Mouse (Mus musculus): ENCODE measurements around the gene Gm3676. TPM values are rescaled to one million over a fixed set of nuclear protein-coding genes. Genes with fewer than 3 reads are reported as not detected.
"Not testable (repeated sequence)": the region's sequence is repeated elsewhere in the genome, so short reads cannot be mapped to it uniquely, and the experiment has no call there.

Gm3676 gene
- total RNA-seq (2014; rRNA removed) (not detected in 2 replicates), polyA plus RNA-seq (2012; rRNA removed) (not detected in 2 replicates)

- WGBS = no CpG with 5 or more reads among the region's 1 CpGs
- not testable (repeated sequence) for H3K4me3 ChIP-seq (ENCODE audit: insufficient read depth, low read depth, low read length); H3K4me1 ChIP-seq (ENCODE audit: control insufficient read depth, insufficient read depth, low read length); H3K27me3 ChIP-seq (ENCODE audit: control insufficient read depth, insufficient read depth, low read length); DNase-seq (ENCODE audit: extremely low read depth, low read depth, low spot score); H3K79me2 ChIP-seq (ENCODE audit: control insufficient read depth, insufficient read depth, low read length); H3K9ac ChIP-seq (ENCODE audit: low read depth, low read length); H3K27ac ChIP-seq (replicated peaks; ENCODE audit: insufficient read depth, low read depth, low read length); H3K36me3 ChIP-seq (ENCODE audit: control insufficient read depth, insufficient read depth, low read length)
These were observed at the start of gene Gm3676 for GRCm38 (mm10) chr14:41646387-41646786. TSS of gene Gm3676 (minus strand) at chr14:41646487.

DNA sequence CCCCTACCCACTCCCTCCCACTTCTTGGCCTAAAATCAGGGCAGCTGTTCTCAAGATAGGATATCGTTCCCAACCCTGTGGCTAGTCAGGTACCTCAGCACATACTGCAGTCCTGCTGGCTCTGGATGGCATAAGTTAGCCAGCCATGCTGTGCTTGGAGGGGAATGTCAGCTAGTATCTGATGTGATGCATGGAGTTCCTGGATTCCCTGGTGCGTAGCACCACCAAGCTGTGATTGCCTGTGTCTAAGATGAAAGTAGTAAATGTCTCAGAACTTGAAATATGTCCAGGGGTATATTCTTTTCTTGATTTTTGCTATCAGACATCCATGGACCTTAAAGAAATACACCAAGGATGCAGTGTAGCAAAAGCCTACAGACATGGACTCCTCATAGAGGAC is 1.9 kb upstream of the Gm3676 start:
- H3K27me3 ChIP-seq (ENCODE audit: control insufficient read depth, insufficient read depth, low read length); DNase-seq (ENCODE audit: extremely low read depth, low read depth, low spot score); H3K27ac ChIP-seq (replicated peaks; ENCODE audit: insufficient read depth, low read depth, low read length); H3K9ac ChIP-seq (ENCODE audit: low read depth, low read length); H3K4me1 ChIP-seq (ENCODE audit: control insufficient read depth, insufficient read depth, low read length); H3K4me3 ChIP-seq (ENCODE audit: insufficient read depth, low read depth, low read length); H3K36me3 ChIP-seq (ENCODE audit: control insufficient read depth, insufficient read depth, low read length); H3K79me2 ChIP-seq (ENCODE audit: control insufficient read depth, insufficient read depth, low read length): not testable (repeated sequence)
- WGBS = 66% methylated on average over 2 of the region's 2 CpGs

GRCm38 (mm10) chr14:41630144-41630543 is 16.1 kb downstream of the Gm3676 start:
- DNase-seq (ENCODE audit: extremely low read depth, low read depth, low spot score) = not testable (repeated sequence)

DNA sequence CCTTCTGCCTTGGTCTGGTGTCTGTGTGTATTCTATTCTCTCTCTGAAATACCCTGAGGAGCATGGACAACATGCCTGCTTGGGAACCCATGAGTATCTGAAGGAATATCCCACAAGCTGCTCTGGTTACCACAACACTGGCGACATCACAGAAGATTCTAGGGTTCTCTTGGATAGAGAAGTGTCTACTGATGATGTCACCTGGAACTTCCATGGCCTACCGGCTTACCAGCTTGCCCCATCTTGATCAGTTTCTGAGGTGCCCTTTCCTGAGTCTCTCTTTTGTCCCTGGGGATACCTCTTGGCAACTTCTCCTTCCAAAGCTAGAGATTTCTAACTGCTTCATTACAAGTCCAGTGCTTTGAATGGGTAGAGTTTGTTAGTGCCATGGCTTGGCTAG is 21.8 kb downstream of the Gm3676 start, which contains the start of gene Gm3072:
TSS of gene Gm3072 (minus strand) at position 101 of the 400 bp plus-strand sequence.
- H3K4me3 ChIP-seq (ENCODE audit: insufficient read depth, low read depth, low read length); H3K36me3 ChIP-seq (ENCODE audit: control insufficient read depth, insufficient read depth, low read length); H3K79me2 ChIP-seq (ENCODE audit: control insufficient read depth, insufficient read depth, low read length); H3K9ac ChIP-seq (ENCODE audit: low read depth, low read length); H3K4me1 ChIP-seq (ENCODE audit: control insufficient read depth, insufficient read depth, low read length); H3K27me3 ChIP-seq (ENCODE audit: control insufficient read depth, insufficient read depth, low read length); DNase-seq (ENCODE audit: extremely low read depth, low read depth, low spot score); H3K27ac ChIP-seq (replicated peaks; ENCODE audit: insufficient read depth, low read depth, low read length): not testable (repeated sequence)
- 79% methylated on average over 1 of the region's 2 CpGs for WGBS

More at GRCm38 (mm10) chr14:41630144-41630543, 16.1 kb downstream of the Gm3676 start:
- H3K27me3 ChIP-seq (ENCODE audit: control insufficient read depth, insufficient read depth, low read length); H3K9ac ChIP-seq (ENCODE audit: low read depth, low read length); H3K4me3 ChIP-seq (ENCODE audit: insufficient read depth, low read depth, low read length); H3K79me2 ChIP-seq (ENCODE audit: control insufficient read depth, insufficient read depth, low read length); H3K27ac ChIP-seq (replicated peaks; ENCODE audit: insufficient read depth, low read depth, low read length); H3K4me1 ChIP-seq (ENCODE audit: control insufficient read depth, insufficient read depth, low read length); H3K36me3 ChIP-seq (ENCODE audit: control insufficient read depth, insufficient read depth, low read length): not testable (repeated sequence)
- 95% methylated on average over 10 of the region's 11 CpGs for WGBS

DNA sequence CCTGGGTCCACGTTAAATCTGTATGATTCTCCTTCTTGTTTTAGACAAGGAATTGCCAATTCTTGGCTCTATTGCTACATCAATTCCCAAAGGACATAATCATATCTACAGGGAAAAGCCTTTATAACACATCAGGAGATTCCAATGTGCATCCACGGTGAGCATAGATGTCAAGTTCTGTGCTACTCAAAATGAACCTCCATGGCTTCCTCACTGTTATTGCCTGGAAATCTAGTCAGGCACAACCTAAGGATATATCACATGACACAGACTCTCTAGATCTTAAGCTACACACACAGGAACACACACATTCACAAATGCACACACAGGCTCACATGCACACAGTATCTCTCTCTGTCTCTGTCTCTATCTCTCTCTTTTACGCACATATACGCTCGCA is 23.8 kb downstream of the Gm3676 start:
- not testable (repeated sequence) for H3K36me3 ChIP-seq (ENCODE audit: control insufficient read depth, insufficient read depth, low read length); H3K27me3 ChIP-seq (ENCODE audit: control insufficient read depth, insufficient read depth, low read length); H3K9ac ChIP-seq (ENCODE audit: low read depth, low read length); H3K4me1 ChIP-seq (ENCODE audit: control insufficient read depth, insufficient read depth, low read length); H3K4me3 ChIP-seq (ENCODE audit: insufficient read depth, low read depth, low read length); H3K79me2 ChIP-seq (ENCODE audit: control insufficient read depth, insufficient read depth, low read length); H3K27ac ChIP-seq (replicated peaks; ENCODE audit: insufficient read depth, low read depth, low read length); DNase-seq (ENCODE audit: extremely low read depth, low read depth, low spot score)
- 94% methylated on average over 4 of the region's 5 CpGs for WGBS

DNA sequence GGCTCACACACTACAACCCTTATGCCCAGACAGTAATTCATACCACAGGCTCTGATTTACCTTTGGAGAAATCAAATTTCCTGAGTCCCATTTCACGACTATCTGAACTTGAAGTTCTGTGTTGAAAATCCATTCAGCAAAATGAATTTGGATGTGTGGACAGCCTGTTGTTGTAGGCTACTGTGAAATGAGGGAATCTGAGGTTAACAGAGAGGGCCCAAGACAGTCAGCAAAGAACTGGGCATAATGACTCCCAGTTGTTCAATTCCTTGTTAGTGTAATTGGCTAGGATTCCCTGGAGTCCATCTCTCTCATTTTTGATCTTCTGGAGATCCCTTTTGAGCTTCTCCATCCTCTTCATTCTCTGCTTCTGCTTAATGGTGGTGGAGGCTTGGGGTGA is 35.6 kb downstream of the Gm3676 start:
- 73% methylated on average over 1 of the region's 1 CpGs for WGBS
- not testable (repeated sequence) for H3K36me3 ChIP-seq (ENCODE audit: control insufficient read depth, insufficient read depth, low read length); H3K27ac ChIP-seq (replicated peaks; ENCODE audit: insufficient read depth, low read depth, low read length); H3K9ac ChIP-seq (ENCODE audit: low read depth, low read length); H3K27me3 ChIP-seq (ENCODE audit: control insufficient read depth, insufficient read depth, low read length); DNase-seq (ENCODE audit: extremely low read depth, low read depth, low spot score); H3K79me2 ChIP-seq (ENCODE audit: control insufficient read depth, insufficient read depth, low read length); H3K4me1 ChIP-seq (ENCODE audit: control insufficient read depth, insufficient read depth, low read length); H3K4me3 ChIP-seq (ENCODE audit: insufficient read depth, low read depth, low read length)

DNA sequence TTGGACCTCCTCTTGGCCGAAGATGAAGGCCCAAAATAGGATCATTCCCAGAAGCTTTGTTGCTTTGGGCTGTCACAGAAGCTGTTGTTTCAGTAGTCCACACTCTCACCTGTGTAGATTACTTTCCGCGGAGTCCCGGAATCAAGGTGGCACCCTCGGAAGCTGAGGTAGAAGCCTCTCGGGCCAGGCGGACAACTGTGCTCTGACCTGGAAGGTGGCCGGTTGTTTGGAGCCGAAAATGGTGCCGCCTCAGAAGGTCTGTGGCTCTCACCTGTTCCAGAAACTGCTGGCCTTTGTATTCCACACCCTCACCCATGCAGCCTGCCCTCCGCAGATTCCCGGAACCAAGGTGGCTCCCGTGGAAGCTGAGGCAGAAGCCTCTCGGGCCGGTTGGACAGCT is 45.4 kb downstream of the Gm3676 start:
- H3K79me2 ChIP-seq (ENCODE audit: control insufficient read depth, insufficient read depth, low read length); H3K9ac ChIP-seq (ENCODE audit: low read depth, low read length); H3K4me1 ChIP-seq (ENCODE audit: control insufficient read depth, insufficient read depth, low read length); DNase-seq (ENCODE audit: extremely low read depth, low read depth, low spot score); H3K4me3 ChIP-seq (ENCODE audit: insufficient read depth, low read depth, low read length); H3K27me3 ChIP-seq (ENCODE audit: control insufficient read depth, insufficient read depth, low read length); H3K27ac ChIP-seq (replicated peaks; ENCODE audit: insufficient read depth, low read depth, low read length); H3K36me3 ChIP-seq (ENCODE audit: control insufficient read depth, insufficient read depth, low read length): not testable (repeated sequence)
- 91% methylated on average over 15 of the region's 15 CpGs for WGBS

Other genes starting within 250 kb of the Gm3676 start
- not detected in 2 replicates for gene Gm6482, start 238.2 kb downstream of the Gm3676 start, total RNA-seq (2014; rRNA removed)
- gene Gm6482, start 238.2 kb downstream of the Gm3676 start, polyA plus RNA-seq (2012; rRNA removed) = not detected in 2 replicates
- gene Gm7954, start 193.0 kb downstream of the Gm3676 start, total RNA-seq (2014; rRNA removed) = not detected in 2 replicates
- gene Gm7954, start 193.0 kb downstream of the Gm3676 start, polyA plus RNA-seq (2012; rRNA removed) = not detected in 2 replicates
- gene Gm3486, start 157.0 kb downstream of the Gm3676 start, total RNA-seq (2014; rRNA removed) = not detected in 2 replicates
- gene Gm3486, start 157.0 kb downstream of the Gm3676 start, polyA plus RNA-seq (2012; rRNA removed) = not detected in 2 replicates
- gene Gm7970, start 90.9 kb downstream of the Gm3676 start, total RNA-seq (2014; rRNA removed) = not detected in 2 replicates
- not detected in 2 replicates for gene Gm7970, start 90.9 kb downstream of the Gm3676 start, polyA plus RNA-seq (2012; rRNA removed)
- not detected in 2 replicates for gene 1700049E17Rik2, start 73.3 kb downstream of the Gm3676 start, total RNA-seq (2014; rRNA removed)
- gene 1700049E17Rik2, start 73.3 kb downstream of the Gm3676 start, polyA plus RNA-seq (2012; rRNA removed) = not detected in 2 replicates
- gene Gm3072, start 21.9 kb downstream of the Gm3676 start, total RNA-seq (2014; rRNA removed) = not detected in 2 replicates
- gene Gm3072, start 21.9 kb downstream of the Gm3676 start, polyA plus RNA-seq (2012; rRNA removed) = not detected in 2 replicates
- gene Gm8068, start 55.4 kb upstream of the Gm3676 start, total RNA-seq (2014; rRNA removed) = not detected in 2 replicates
- not detected in 2 replicates for gene Gm8068, start 55.4 kb upstream of the Gm3676 start, polyA plus RNA-seq (2012; rRNA removed)
- gene Gm7929, start 104.1 kb upstream of the Gm3676 start, total RNA-seq (2014; rRNA removed) = not detected in 2 replicates
- gene Gm7929, start 104.1 kb upstream of the Gm3676 start, polyA plus RNA-seq (2012; rRNA removed) = not detected in 2 replicates
- gene Gm47189, start 126.0 kb upstream of the Gm3676 start, total RNA-seq (2014; rRNA removed) = not detected in 2 replicates
- gene Gm47189, start 126.0 kb upstream of the Gm3676 start, polyA plus RNA-seq (2012; rRNA removed) = not detected in 2 replicates

Measured in liver, adult 2 months (tissue).